Mouse (Mus musculus): Measurements from ENCODE around the gene Apba1. TPM values are rescaled to one million over a fixed set of nuclear protein-coding genes. Genes with fewer than 3 reads are reported as not detected.

The Apba1 gene
- polyA plus RNA-seq, 1 experiment from 2014 or later: 15.8 TPM

- no peaks in the 10 kb centered on the region for H3K9me3 ChIP-seq
- H3K9ac ChIP-seq: no peak overlapping the region
- peaks cover 7% of the 10 kb centered on the region; the same call in 1 of the 2 replicates for H3K36me3 ChIP-seq
- H3K4me1 ChIP-seq (replicated peaks): peaks cover 11% of the 10 kb centered on the region
- no peak overlapping the region for H3K27ac ChIP-seq (replicated peaks)
- H3K27me3 ChIP-seq: 0 out of 2 replicates have a peak, but pooled peaks cover 6% of the 10 kb centered on the region
- H3K4me2 ChIP-seq: no peak overlapping the region
- ATAC-seq (ENCODE audit: low FRiP score, low read depth): no peak
- H3K4me3 ChIP-seq: no peak overlapping the region
- 86% methylated on average over 6 of the region's 6 CpGs for WGBS
Observed at GRCm38 (mm10) chr19:23891421-23891820, 132.7 kb downstream of the Apba1 start.

- Histone ChIP-seq H3K36me3 (peaks cover 7% of the 10 kb centered on the region; the same call in 1 of the 2 replicates), H3K9ac (no peak overlapping the region), H3K27me3 (0 out of 2 replicates have a peak, but pooled peaks cover 6% of the 10 kb centered on the region), H3K4me1 (replicated peaks) (peaks cover 11% of the 10 kb centered on the region), H3K27ac (replicated peaks) (peak overlapping the region; percentile 45), H3K4me2 (peak overlapping the region; percentile 51), H3K9me3 (no peaks in the 10 kb centered on the region), H3K4me3 (peak overlapping the region; percentile 31)
- ATAC-seq (ENCODE audit: low FRiP score, low read depth): peak; percentile 6; the same call in 1 of the 2 replicates
- 26% methylated on average over 37 of the region's 37 CpGs for WGBS
Observed at GRCm38 (mm10) chr19:23892633-23893032, 133.9 kb downstream of the Apba1 start.

DNA sequence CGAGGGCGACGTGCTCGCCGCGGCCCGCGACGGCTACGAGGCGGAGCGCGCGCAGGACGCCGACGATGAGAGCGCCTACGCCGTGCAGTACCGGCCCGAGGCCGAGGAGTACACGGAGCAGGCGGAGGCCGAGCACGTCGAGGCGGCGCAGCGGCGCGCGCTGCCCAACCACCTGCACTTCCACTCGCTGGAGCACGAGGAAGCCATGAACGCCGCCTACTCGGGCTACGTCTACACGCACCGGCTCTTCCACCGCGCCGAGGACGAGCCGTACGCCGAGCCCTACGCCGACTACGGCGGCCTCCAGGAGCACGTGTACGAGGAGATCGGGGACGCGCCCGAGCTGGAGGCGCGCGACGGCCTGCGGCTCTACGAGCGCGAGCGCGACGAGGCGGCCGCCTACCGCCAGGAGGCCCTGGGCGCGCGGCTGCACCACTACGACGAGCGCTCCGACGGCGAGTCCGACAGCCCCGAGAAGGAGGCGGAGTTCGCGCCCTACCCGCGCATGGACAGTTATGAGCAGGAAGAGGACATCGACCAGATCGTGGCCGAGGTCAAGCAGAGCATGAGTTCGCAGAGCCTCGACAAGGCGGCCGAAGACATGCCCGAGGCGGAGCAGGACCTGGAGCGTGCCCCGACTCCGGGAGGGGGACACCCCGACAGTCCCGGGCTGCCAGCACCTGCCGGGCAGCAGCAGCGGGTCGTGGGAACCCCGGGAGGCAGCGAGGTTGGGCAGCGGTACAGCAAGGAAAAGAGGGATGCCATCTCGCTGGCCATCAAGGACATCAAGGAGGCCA is 134.6 kb downstream of the Apba1 start:
- Histone ChIP-seq H3K4me3 (peak overlapping the region; percentile 31), H3K9me3 (no peaks in the 10 kb centered on the region), H3K4me1 (replicated peaks) (peaks cover 11% of the 10 kb centered on the region), H3K27me3 (0 out of 2 replicates have a peak, but pooled peaks cover 6% of the 10 kb centered on the region), H3K9ac (no peak overlapping the region), H3K36me3 (peaks cover 7% of the 10 kb centered on the region; the same call in 1 of the 2 replicates), H3K4me2 (peak overlapping the region; percentile 51), H3K27ac (replicated peaks) (peak overlapping the region; percentile 45)
- ATAC-seq (ENCODE audit: low FRiP score, low read depth): peak; percentile 77
- WGBS: 20% methylated on average over 110 of the region's 110 CpGs

DNA sequence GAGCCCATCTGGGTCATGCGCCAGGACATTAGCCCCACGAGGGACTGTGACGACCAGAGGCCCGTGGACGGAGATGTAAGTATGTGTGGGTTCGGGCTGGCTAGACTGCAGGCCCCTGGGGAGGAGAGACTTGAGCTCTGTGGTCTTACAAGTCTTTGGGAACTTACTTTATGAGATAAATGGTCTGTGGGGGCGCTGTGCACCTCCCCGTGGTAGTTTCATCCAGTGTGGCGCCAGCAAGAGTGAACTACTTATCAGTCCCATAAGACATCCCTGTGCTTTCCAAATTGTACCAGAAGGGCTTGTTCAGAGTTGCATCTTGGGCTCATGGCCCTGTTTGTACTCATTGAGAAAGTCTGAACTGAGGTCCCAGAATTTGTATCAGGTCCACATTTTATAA is 135.3 kb downstream of the Apba1 start:
- Histone ChIP-seq H3K4me3 (no peak overlapping the region), H3K4me1 (replicated peaks) (peaks cover 18% of the 10 kb centered on the region), H3K9me3 (no peaks in the 10 kb centered on the region), H3K4me2 (no peak overlapping the region), H3K36me3 (peaks cover 7% of the 10 kb centered on the region; the same call in 1 of the 2 replicates), H3K27me3 (0 out of 2 replicates have a peak, but pooled peaks cover 6% of the 10 kb centered on the region), H3K9ac (no peak overlapping the region), H3K27ac (replicated peaks) (no peak overlapping the region)
- ATAC-seq (ENCODE audit: low FRiP score, low read depth): no peak
- 73% methylated on average over 9 of the region's 9 CpGs for WGBS

DNA sequence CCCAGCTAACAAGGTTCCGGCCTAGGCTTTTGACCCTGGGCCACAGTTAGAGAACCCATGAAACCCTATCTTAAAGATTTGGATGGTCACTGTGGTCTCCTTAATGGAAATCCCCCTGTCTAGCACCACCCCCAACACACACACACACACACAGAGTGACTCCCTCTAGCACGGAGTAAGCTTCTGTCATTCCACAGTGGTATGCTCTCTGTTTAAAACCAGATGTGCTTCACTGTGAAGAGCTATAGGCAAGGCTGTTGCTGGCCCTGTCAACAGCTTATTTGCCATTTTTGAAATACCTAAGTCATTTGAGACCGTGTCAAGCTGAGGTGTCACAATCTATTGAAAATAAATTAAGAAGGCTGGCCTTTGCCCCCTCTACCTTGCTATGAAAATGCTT is 136.1 kb downstream of the Apba1 start:
- Histone ChIP-seq H3K4me2 (no peak overlapping the region), H3K4me1 (replicated peaks) (peaks cover 22% of the 10 kb centered on the region), H3K4me3 (no peak overlapping the region), H3K27me3 (0 out of 2 replicates have a peak, but pooled peaks cover 6% of the 10 kb centered on the region), H3K36me3 (peaks cover 7% of the 10 kb centered on the region; the same call in 1 of the 2 replicates), H3K27ac (replicated peaks) (no peak overlapping the region), H3K9me3 (no peaks in the 10 kb centered on the region), H3K9ac (no peak overlapping the region)
- 70% methylated on average over 3 of the region's 3 CpGs for WGBS
- no peak for ATAC-seq (ENCODE audit: low FRiP score, low read depth)

GRCm38 (mm10) chr19:23896915-23897314 is 138.2 kb downstream of the Apba1 start:
- no peak overlapping the region for H3K27ac ChIP-seq (replicated peaks)
- H3K9me3 ChIP-seq: no peaks in the 10 kb centered on the region
- ATAC-seq (ENCODE audit: low FRiP score, low read depth): no peak
- H3K27me3 ChIP-seq: 0 out of 2 replicates have a peak, but pooled peaks cover 6% of the 10 kb centered on the region
- no peak overlapping the region for H3K9ac ChIP-seq
- H3K36me3 ChIP-seq: peaks cover 7% of the 10 kb centered on the region; the same call in 1 of the 2 replicates
- peaks cover 30% of the 10 kb centered on the region for H3K4me1 ChIP-seq (replicated peaks)
- whole genome bisulfite sequencing: 65% methylated on average over 8 of the region's 8 CpGs
- no peak overlapping the region for H3K4me3 ChIP-seq
- H3K4me2 ChIP-seq: no peak overlapping the region

- Histone ChIP-seq H3K4me1 (replicated peaks) (peaks cover 19% of the 10 kb centered on the region), H3K27me3 (0 out of 2 replicates have a peak, but pooled peaks cover 6% of the 10 kb centered on the region), H3K4me3 (no peak overlapping the region), H3K36me3 (peaks cover 7% of the 10 kb centered on the region; the same call in 1 of the 2 replicates), H3K9me3 (no peaks in the 10 kb centered on the region), H3K9ac (no peak overlapping the region), H3K4me2 (no peak overlapping the region), H3K27ac (replicated peaks) (no peak overlapping the region)
- ATAC-seq (ENCODE audit: low FRiP score, low read depth): no peak
- WGBS: 28% methylated on average over 11 of the region's 11 CpGs
Observed at GRCm38 (mm10) chr19:23898501-23898900, 139.8 kb downstream of the Apba1 start.

DNA sequence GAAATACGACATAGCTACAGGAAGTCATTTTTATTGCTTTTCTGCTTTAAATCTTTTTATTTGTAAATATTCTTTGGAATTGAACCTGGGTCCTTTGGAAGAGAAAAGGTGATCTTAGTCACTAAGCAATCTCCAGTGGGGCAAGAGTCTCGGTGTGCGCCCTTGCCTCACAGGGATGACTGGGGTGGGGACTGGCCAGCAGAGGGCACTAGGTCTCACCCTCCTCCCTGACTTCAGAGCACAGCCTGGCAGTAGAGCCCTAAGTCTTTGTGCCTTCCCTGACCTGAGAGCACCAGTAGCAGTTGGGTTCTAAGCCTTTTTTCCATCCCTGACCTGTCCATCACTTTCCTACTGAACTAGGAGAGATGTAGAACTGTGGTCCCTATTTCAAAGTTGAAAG is 142.5 kb downstream of the Apba1 start:
- no peaks in the 10 kb centered on the region for H3K27me3 ChIP-seq

DNA sequence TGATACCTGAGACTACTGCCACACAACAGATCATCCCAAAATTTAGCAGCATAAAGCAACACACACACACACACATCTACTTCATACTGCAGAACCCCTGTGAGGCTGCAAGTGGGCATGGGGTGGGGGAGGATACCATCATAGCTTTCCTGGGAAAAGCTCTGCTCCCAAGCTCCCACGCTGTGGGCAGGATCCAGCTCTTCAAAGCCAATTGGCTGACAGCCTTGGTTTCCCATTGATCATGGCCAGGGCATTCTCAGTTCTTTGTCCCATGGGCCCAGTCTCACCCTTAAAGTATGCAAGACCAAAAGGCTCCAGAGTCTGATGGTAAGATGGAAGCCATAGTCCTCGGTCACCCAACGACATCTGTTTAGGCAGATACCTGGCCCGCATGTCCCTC is 143.1 kb downstream of the Apba1 start:
- no peak for ATAC-seq (ENCODE audit: low FRiP score, low read depth)
- no peaks in the 10 kb centered on the region for H3K27me3 ChIP-seq
- no peak overlapping the region for H3K27ac ChIP-seq (replicated peaks)
- H3K4me3 ChIP-seq: no peak overlapping the region
- H3K4me2 ChIP-seq: no peak overlapping the region
- no peaks in the 10 kb centered on the region for H3K9me3 ChIP-seq
- H3K36me3 ChIP-seq: no peaks in the 10 kb centered on the region
- no peak overlapping the region for H3K9ac ChIP-seq
- peaks cover 46% of the 10 kb centered on the region for H3K4me1 ChIP-seq (replicated peaks)
- 90% methylated on average over 4 of the region's 4 CpGs for WGBS

More for the DNA sequence above, 142.5 kb downstream of the Apba1 start:
- WGBS: 69% methylated on average over 3 of the region's 3 CpGs
- Histone ChIP-seq H3K4me3 (no peak overlapping the region), H3K9me3 (no peaks in the 10 kb centered on the region), H3K9ac (no peak overlapping the region), H3K4me1 (replicated peaks) (peaks cover 43% of the 10 kb centered on the region), H3K4me2 (no peak overlapping the region), H3K27ac (replicated peaks) (no peak overlapping the region), H3K36me3 (no peaks in the 10 kb centered on the region)
- ATAC-seq (ENCODE audit: low FRiP score, low read depth): no peak

- Histone ChIP-seq H3K27me3 (no peaks in the 10 kb centered on the region), H3K36me3 (no peaks in the 10 kb centered on the region), H3K4me3 (no peak overlapping the region), H3K9ac (no peak overlapping the region), H3K4me1 (replicated peaks) (peaks cover 46% of the 10 kb centered on the region), H3K9me3 (no peaks in the 10 kb centered on the region), H3K27ac (replicated peaks) (no peak overlapping the region), H3K4me2 (no peak overlapping the region)
- 94% methylated on average over 7 of the region's 7 CpGs for WGBS
- no peak for ATAC-seq (ENCODE audit: low FRiP score, low read depth)
Observed at GRCm38 (mm10) chr19:23903066-23903465, 144.4 kb downstream of the Apba1 start.

DNA sequence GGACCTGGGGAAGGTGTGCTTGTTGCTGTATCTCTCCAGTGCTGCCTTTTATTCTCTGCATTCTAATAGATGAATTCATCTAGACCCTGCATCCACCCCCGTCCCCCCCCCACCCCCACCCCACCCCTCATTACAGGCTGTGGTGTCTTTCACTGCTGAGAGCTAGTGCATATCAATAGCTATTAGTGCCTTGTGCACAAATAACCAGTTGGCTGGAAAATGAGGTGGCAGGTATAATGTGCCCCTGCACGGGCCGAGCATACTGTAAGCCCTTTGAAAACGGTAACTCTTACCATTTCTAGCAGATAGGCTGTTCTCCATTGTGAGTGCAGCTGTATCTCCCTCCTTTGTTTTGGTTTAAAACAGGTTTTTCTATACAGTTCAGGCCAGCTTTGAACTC is 146.2 kb downstream of the Apba1 start:
- Histone ChIP-seq H3K36me3 (no peaks in the 10 kb centered on the region), H3K9ac (no peak overlapping the region), H3K4me1 (replicated peaks) (peaks cover 34% of the 10 kb centered on the region), H3K4me3 (no peak overlapping the region), H3K9me3 (no peaks in the 10 kb centered on the region), H3K4me2 (no peak overlapping the region), H3K27ac (replicated peaks) (peak overlapping the region; percentile 39; the same call in 1 of the 2 replicates), H3K27me3 (no peaks in the 10 kb centered on the region)
- whole genome bisulfite sequencing: 53% methylated on average over 4 of the region's 4 CpGs
- ATAC-seq (ENCODE audit: low FRiP score, low read depth): 0 out of 2 replicates have a peak, but pooled peaks have one; percentile 1

DNA sequence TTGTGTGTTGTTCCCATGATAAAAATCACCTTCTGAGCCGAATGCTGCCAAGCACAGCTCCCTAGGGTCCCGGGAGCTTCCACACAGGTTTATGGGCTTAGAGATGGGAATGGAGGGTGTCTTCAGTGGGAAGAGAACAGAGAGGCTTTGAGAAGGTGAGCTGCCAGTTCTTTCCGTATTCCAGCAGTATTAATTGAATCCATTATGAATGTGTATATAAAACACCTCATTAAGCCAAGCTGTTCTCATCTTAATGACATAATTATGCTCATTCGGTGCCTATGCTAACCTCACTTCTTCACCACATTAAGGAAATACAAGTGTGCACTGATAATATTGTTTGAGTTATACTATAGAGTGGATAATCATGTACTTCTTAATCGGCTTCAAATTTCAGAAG is 147.1 kb downstream of the Apba1 start:
- no peak overlapping the region for H3K4me2 ChIP-seq
- no peaks in the 10 kb centered on the region for H3K36me3 ChIP-seq
- no peak overlapping the region for H3K4me3 ChIP-seq
- 64% methylated on average over 5 of the region's 5 CpGs for WGBS
- H3K4me1 ChIP-seq (replicated peaks): peaks cover 28% of the 10 kb centered on the region
- H3K9me3 ChIP-seq: no peaks in the 10 kb centered on the region
- no peak overlapping the region for H3K9ac ChIP-seq
- ATAC-seq (ENCODE audit: low FRiP score, low read depth): no peak
- no peaks in the 10 kb centered on the region for H3K27me3 ChIP-seq
- peak overlapping the region; percentile 50; the same call in 1 of the 2 replicates for H3K27ac ChIP-seq (replicated peaks)

All from hindbrain, embryonic 15.5 days (tissue).